Mouse (Mus musculus) testis, postnatal 10 days (tissue): ENCODE measurements at regions not wholly inside any gene's neighbourhood (a gene's known extent, or its start where the extent isn't known, plus 50 kb on each side); places are given as distances from the start of the nearest gene placed in this dataset.

ENCODE experiments used
- DNase-seq: peaks from one replicate; pipeline ENCODE4 v3.0.0; 2021; ENCODE audit warnings: low spot score

- no peak for DNase-seq
Observed at GRCm38 (mm10) chr17:10079853-10080650, 239.6 kb downstream of the Qk start.

GRCm38 (mm10) chr17:10078536-10079319 lies 240.9 kb downstream of the Qk start:
- no peak for DNase-seq

- no peak for DNase-seq
Observed at GRCm38 (mm10) chr17:10073301-10073700, 246.4 kb downstream of the Qk start.

GRCm38 (mm10) chr17:10069251-10069650 lies 250.4 kb downstream of the Qk start:
- no peak for DNase-seq

GRCm38 (mm10) chr17:10065131-10065530 lies 254.5 kb downstream of the Qk start:
- no peak for DNase-seq

GRCm38 (mm10) chr17:10062546-10063100 lies 257.0 kb downstream of the Qk start:
- no peak for DNase-seq

GRCm38 (mm10) chr17:10057736-10058135 lies 261.9 kb downstream of the Qk start:
- no peak for DNase-seq

- no peak for DNase-seq
Observed at GRCm38 (mm10) chr17:10056096-10056495, 263.6 kb downstream of the Qk start.

GRCm38 (mm10) chr17:10054375-10054774 lies 265.3 kb downstream of the Qk start:
- DNase-seq, result no peak

GRCm38 (mm10) chr17:10044336-10044735 lies 275.3 kb downstream of the Qk start:
- no peak for DNase-seq

- no peak for DNase-seq
Observed at GRCm38 (mm10) chr17:10042042-10042652, 277.5 kb downstream of the Qk start.

GRCm38 (mm10) chr17:10040951-10041359 lies 278.7 kb downstream of the Qk start:
- no peak for DNase-seq

GRCm38 (mm10) chr17:10040375-10040774 lies 279.3 kb downstream of the Qk start:
- no peak for DNase-seq

GRCm38 (mm10) chr17:10037799-10038445 lies 281.7 kb downstream of the Qk start:
- no peak for DNase-seq

GRCm38 (mm10) chr17:10033510-10033909 lies 286.1 kb downstream of the Qk start:
- DNase-seq, result no peak

GRCm38 (mm10) chr17:10031033-10031432 lies 288.6 kb downstream of the Qk start:
- no peak for DNase-seq

GRCm38 (mm10) chr17:10026770-10027169 lies 292.9 kb downstream of the Qk start:
- no peak for DNase-seq

GRCm38 (mm10) chr17:10025212-10025611 lies 294.4 kb downstream of the Qk start:
- no peak for DNase-seq

GRCm38 (mm10) chr17:10024323-10024722 lies 295.3 kb downstream of the Qk start:
- no peak for DNase-seq

- DNase-seq, result no peak
Observed at GRCm38 (mm10) chr17:10012161-10012560, 307.5 kb downstream of the Qk start.

GRCm38 (mm10) chr17:10011728-10012127 lies 307.9 kb downstream of the Qk start:
- no peak for DNase-seq

- DNase-seq, result no peak
Observed at GRCm38 (mm10) chr17:10001071-10001591, 318.5 kb downstream of the Qk start.
